Mouse (Mus musculus): ENCODE data around the gene Usp35.

DNA sequence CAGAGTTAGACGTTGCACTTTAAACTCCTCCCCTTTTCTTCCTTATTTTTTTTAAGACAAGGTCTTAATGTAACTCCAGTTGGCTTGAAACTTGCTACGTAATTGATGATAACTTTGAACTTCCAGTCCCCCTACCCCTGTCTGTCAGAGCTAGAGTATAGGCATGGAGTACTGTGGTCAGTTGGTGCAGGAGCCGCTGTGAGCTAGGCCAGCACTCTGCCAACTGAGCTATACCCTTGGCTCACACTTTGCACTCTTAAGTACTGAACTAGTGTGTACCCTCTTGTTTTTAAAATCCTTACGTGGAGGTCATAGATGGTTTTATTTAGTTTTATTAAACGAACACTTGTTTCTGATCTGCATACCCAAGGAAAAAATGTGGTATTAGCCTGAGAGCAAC lies 47.5 kb upstream of the Usp35 start:
- no peak for TF ChIP-seq CTCF (IDR thresholded peaks at IDR 0.05; ENCODE audit: low read depth, low read length)
- no peak for TF ChIP-seq POLR2A (IDR thresholded peaks at IDR 0.05; ENCODE audit: extremely low read depth, insufficient read depth, low read length)

All from liver, adult 2 months (tissue).